Mouse (Mus musculus): Measurements from ENCODE around the gene Spint2.
"Not testable (repeated sequence)": the region's sequence is repeated elsewhere in the genome, so short reads cannot be mapped to it uniquely, and the experiment has no call there.

The Spint2 gene

GRCm38 (mm10) chr7:29246015-29246414 lies 35.7 kb downstream of the Spint2 start:
- DNase-seq (ENCODE audit: low spot score in 2 of 2): no peak

DNA sequence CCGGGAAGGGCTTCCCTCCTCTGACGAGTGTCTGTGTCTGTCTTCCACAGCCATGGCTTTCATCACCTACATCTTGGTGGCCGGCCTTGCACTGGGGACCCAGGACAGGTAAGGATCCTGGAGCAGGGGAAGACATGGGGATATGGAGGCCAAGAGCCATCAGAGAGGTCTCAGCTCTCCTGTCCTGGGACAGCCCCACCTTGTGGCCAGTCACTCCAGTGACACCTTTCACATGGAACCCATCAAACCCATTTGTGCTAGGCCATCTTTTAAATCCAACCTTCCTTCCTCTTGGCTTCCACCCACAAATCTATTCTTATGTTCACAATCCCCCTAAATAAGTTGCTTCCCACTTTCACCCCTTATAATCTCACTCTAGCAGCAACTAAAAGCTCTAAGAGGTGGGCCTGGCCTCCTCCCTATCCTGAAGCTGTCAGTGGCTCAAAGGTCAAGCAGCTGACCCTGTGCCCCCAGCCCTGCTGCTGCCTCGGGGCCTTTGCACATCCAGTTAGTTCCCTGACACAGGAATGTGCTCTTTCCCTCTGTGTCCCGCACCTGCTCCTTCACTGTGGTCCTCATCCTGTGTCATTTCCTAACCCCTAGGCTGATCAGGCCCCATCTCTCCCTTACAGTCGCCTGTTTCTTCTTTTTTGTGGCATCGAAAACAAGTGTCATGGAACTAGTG lies 36.8 kb downstream of the Spint2 start:
- no peak for DNase-seq (ENCODE audit: low spot score in 2 of 2)

GRCm38 (mm10) chr7:29238019-29238967 lies 43.4 kb downstream of the Spint2 start, which contains the start of gene Yif1b:
Gene Yif1b (plus strand): TSS chr7:29238329.
- peak; percentile 98 to 99 for DNase-seq (ENCODE audit: low spot score in 2 of 2)

GRCm38 (mm10) chr7:29237596-29237995 lies 44.1 kb downstream of the Spint2 start:
- DNase-seq (ENCODE audit: low spot score in 2 of 2): peak in 1 of 2 experiments; percentile 50

GRCm38 (mm10) chr7:29236593-29236992 lies 45.1 kb downstream of the Spint2 start:
- DNase-seq (ENCODE audit: low spot score in 2 of 2): no peak

GRCm38 (mm10) chr7:29234661-29235060 lies 47.1 kb downstream of the Spint2 start:
- DNase-seq (ENCODE audit: low spot score in 2 of 2): no peak

- no peak for DNase-seq (ENCODE audit: low spot score in 2 of 2)
Measured at GRCm38 (mm10) chr7:29233745-29234144, 48.0 kb downstream of the Spint2 start.

DNA sequence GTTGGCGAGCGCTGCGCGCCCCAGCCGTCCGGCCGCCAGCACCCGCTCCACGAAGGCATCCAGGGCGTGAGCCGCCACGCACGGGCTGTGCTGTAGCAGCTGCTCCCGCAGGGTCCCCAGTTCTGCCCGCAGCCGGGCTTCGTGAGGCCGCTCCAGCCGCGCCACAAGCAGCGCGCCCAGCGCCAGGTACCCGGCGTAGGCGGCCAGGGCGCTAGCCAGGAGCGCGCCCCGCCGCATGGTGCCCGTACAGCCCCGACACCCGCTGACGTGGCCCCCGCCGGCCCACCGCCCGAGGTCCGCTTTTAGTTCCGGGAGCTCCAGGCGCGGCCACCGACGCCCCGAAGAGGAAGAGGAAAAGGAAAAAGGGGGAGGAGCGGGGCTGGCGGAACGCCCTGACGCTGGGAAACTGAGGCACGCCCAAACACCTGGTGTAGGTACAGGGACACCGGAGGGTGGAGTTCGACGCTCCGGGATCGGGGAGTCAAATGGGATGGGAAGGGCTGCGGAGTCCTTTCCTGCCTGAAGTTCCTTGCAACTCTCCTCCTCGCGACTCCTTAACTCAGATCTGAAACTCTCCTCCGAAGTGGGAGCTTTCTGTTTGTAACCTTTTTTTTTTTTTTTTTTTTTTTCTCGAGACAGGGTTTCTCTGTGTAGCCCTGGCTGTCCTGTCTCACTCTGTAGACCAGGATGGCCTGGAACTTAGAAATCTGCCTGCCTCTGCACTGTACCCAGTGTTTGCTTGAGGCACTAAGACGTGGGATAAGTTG lies 49.3 kb downstream of the Spint2 start, which contains the start of gene Kcnk6:
Kcnk6 (minus strand) TSS at position 269 of the 767 bp plus-strand sequence.
- peak in 1 of 2 experiments; percentile 50 for DNase-seq (ENCODE audit: low spot score in 2 of 2)

DNA sequence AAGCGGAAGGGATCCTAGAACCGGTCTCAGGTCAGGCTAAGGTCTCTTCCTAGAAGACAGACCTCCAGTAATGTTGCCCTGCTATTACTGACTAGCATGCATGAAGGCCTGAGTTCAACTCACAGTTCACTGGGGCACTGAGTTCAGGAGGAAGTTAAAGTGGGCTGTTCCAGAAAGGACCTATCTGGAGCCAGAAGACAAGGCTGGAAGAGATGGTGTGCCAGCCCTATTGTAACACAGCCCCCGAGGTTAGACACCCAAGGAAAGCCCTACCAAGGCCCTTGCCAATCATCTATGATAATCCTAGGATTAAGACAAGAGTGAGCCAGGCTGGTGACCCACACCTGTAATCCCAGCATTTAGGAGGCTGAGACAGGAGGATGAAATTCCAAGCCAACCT lies 50.2 kb downstream of the Spint2 start:
- DNase-seq (ENCODE audit: low spot score in 2 of 2): no peak

- no peak for DNase-seq (ENCODE audit: low spot score in 2 of 2)
Measured at GRCm38 (mm10) chr7:29230560-29230959, 51.2 kb downstream of the Spint2 start.

GRCm38 (mm10) chr7:29228202-29228601 lies 53.5 kb downstream of the Spint2 start:
- DNase-seq (ENCODE audit: low spot score in 2 of 2): no peak

DNA sequence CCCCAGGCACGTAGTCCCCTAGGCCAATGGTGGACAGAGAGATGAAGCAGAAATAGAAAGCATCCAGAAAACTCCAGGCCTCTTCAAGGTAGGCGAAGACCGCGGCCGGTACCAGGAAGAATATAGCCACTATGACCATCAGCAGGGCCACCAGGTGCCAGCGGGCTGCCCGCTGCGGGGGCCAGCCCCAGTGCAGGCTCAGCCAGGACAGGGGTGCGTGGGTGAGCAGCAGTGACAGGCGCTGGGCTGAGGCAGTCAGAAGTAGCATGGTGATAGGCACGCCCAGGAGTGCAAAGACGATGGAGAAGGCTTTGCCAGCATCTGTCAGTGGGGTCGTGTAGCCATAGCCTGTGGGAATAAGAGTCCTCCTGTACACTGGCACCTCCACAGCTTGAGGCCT lies 56.2 kb downstream of the Spint2 start:
- no peak for DNase-seq (ENCODE audit: low spot score in 2 of 2)

DNA sequence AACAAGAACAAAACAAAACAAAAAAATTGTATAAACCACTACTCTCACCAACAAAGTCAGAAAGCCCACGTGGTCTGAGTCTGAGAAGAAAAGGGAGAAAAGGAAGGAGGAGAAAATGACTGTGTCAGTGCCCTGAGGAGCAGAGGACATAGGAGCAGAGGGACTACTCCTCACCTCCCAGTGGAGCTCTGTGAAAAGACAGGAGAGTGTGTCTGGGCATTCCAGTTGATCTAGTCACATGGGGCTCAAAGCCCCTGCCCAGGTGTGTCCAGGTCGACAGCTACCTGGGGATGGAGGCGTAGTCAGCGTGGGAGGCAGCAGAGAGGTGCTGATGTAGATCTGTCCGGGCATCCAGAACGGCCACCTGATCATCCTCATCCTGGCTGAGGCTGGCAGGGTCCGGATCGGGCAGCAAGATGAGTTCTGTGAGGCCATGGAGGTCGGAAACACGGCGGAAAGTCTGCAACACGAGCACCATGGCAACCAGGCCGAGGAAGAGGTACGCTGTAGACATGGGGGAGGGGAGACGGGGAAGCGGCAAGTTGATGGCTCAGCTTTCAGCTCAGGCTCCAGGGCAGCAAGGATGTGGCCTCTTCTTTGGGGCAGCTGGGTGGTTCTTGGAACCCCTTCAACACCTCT lies 56.8 kb downstream of the Spint2 start:
- peak; percentile 63 to 72 for DNase-seq (ENCODE audit: low spot score in 2 of 2)

- DNase-seq (ENCODE audit: low spot score in 2 of 2): peak in 1 of 2 experiments; percentile 47
Measured at GRCm38 (mm10) chr7:29214846-29215245, 66.9 kb downstream of the Spint2 start.

DNA sequence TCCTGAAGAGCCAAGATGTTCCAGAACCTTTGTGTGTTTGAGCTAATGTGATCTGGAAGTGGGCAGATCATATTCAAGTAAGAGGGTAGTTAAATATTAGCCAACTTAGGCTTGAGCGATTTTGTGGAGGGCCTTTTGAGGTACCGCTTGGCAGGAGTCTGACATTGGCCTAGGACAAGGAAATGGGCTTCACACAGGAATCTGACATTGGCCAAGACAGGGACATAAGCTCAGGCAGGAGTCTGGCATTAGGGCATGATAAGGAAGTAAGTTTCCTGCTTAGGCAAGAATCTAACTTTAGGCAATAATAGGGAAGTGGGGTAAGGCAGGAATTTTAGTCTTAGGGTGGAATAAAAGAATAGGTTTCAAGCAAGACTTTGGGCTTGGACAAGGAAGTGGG lies 67.5 kb downstream of the Spint2 start:
- DNase-seq (ENCODE audit: low spot score in 2 of 2): no peak

- peak; percentile 59 to 61 for DNase-seq (ENCODE audit: low spot score in 2 of 2)
Measured at GRCm38 (mm10) chr7:29213675-29214082, 68.0 kb downstream of the Spint2 start, which contains the start of gene Catsperg1. Gene Catsperg1 (minus strand): TSS chr7:29214035.

DNA sequence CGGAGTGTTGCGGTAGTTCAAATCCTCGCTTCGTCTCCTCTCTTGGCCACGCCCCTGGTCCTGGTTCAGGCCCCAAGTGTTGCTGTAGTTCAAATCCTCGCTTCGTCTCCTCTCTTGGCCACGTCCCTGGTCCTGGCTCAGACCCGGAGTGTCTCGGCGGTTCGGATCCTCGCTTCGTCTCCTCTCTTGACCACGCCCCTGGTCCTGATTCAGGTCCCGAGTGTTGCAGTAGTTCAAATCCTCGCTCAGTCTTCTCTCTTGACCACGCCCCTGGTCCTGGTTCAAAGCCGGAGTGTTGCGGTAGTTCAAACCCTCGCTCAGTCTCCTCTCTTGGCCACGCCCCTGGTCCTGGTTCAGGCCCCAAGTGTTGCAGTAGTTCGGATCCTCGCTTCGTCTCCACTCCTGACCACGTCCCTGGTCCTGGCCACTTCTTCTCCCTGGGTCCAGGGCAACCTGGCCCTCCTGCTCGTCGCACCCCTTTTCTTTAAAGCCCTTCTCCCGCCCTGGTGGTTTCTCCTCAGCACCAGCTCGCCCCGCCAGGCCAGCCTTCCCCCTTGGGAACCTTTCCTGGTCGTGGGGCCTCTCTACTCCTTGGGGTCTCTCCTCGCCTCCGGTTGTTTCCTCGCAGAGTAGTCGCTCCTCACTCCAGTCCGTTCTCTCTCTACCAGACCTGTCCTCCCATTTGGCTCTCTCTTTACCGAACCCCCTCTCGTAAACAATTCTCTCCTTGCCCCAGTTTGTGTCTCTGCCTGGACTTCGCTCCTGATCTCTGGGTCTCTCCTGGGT lies 68.7 kb downstream of the Spint2 start:
- not testable (repeated sequence) for DNase-seq (ENCODE audit: low spot score in 2 of 2)

DNA sequence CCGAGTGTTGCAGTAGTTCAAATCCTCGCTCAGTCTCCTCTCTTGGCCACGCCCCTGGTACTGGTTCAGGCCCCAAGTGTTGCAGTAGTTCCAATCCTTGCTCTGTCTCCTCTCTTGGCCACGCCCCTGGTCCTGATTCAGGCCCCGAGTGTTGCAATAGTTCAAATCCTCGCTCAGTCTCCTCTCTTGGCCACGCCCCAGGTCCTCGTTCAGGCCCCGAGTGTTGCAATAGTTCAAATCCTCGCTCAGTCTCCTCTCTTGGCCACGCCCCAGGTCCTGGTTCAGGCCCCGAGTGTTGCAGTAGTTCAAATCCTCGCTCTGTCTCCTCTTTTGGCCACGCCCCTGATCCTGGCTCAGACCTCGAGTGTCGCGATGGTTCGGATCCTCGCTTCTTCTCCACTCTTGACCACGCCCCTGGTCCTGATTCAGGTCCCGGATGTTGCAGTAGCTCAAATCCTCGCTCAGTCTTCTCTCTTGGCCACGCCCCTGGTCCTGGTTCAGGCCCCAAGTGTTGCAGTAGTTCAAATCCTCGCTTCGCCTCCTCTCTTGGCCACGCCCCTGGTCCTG lies 69.4 kb downstream of the Spint2 start:
- DNase-seq (ENCODE audit: low spot score in 2 of 2): no peak

DNA sequence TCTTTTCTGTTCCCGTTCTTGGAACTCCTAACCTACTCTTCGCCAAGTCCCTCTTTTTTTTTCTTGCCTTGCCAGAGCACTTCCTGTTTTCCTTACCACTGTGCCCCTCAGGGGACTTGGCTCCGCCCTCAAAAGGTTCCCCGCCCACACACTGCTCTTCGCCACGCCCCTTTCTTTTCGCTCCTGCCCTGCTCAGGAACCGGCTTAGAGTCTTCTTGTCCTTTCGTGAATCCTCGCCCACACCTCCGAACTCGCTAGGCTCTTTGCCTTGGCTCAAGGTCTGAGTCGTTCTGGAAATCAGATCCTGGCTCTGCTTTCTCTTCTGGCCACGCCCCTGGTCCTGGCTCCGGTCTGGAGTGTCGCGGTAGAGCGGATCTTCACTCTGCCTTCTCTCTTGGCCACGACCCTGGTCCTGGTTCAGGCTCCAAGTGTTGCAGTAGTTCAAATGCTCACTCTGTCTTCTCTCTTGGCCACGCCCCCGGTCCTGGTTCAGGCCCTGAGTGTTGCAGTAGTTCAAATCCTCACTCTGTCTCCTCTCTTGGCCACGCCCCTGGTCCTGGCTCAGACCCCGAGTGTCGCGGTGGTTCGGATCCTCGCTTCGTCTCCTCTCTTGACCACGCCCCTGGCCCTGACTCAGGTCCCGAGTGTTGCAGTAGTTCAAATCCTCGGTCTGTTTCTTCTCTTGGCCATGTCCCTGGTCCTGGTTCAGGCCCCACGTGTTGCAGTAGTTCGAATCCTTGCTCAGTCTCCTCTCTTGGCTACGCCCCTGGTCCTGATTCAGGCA lies 70.1 kb downstream of the Spint2 start:
- DNase-seq (ENCODE audit: low spot score in 2 of 2): peak; percentile 70 to 78

Measured in right cerebral cortex, postnatal 10 days (tissue).